Mouse (Mus musculus) midbrain, embryonic 10.5 days (tissue): Measurements from ENCODE around the gene E2f3. TPM values are rescaled to one million over a fixed set of nuclear protein-coding genes. Genes with fewer than 3 reads are reported as not detected.
A peak's percentile ranks its signal among the peaks of the same experiment; 100 is the strongest.

ENCODE experiments used
- DNase-seq: peaks from one replicate; pipeline ENCODE4 v3.0.0-alpha.2; 2017; ENCODE audit warnings: low spot score
- H3K27ac ChIP-seq: fragments of 300-500 bp; sonication (generic); replicated peaks from 2 replicates; pipeline ENCODE4 v1.5.1; 2016; ENCODE audit warnings: mild to moderate bottlenecking
- H3K27me3 ChIP-seq: fragments of 300-500 bp; sonication (generic); 2 replicates; pipeline ENCODE4 v1.6.1; 2016; ENCODE audit warnings: low read depth, mild to moderate bottlenecking; ENCODE audit not compliant: poor library complexity, severe bottlenecking
- H3K36me3 ChIP-seq: fragments of 300-500 bp; sonication (generic); 2 replicates; pipeline ENCODE4 v1.6.1; 2016; ENCODE audit warnings: mild to moderate bottlenecking, moderate library complexity
- H3K4me1 ChIP-seq: fragments of 300-500 bp; sonication (generic); 2 replicates; pipeline ENCODE4 v1.6.1; 2016
- H3K4me3 ChIP-seq: fragments of 300-500 bp; sonication (generic); 2 replicates; pipeline ENCODE4 v1.5.1; 2016; ENCODE audit warnings: mild to moderate bottlenecking, moderate library complexity
- H3K9me3 ChIP-seq: fragments of 300-500 bp; sonication (generic); replicated peaks from 2 replicates; pipeline ENCODE4 v1.6.1; 2016; ENCODE audit warnings: mild to moderate bottlenecking
- WGBS: fragments of 180-500 bp; shearing (Covaris S2); methylation state at CpG from one replicate; pipeline ENCODE4 v1.1.7; 2016; 5-methylcytosine and 5-hydroxymethylcytosine counted together
- polyA plus RNA-seq: library from polyadenylated mRNA; unstranded; fragments of >200 nt; fragmentation: Nextera tagmentation; extraction: Ambion mirVana; gene quantifications from 2 replicates; pipeline ENCODE4 v1.2.1, GENCODE M21; 2016

The E2f3 gene
- polyA plus RNA-seq, 1 experiment from 2014 or later: 20.4 TPM

DNA sequence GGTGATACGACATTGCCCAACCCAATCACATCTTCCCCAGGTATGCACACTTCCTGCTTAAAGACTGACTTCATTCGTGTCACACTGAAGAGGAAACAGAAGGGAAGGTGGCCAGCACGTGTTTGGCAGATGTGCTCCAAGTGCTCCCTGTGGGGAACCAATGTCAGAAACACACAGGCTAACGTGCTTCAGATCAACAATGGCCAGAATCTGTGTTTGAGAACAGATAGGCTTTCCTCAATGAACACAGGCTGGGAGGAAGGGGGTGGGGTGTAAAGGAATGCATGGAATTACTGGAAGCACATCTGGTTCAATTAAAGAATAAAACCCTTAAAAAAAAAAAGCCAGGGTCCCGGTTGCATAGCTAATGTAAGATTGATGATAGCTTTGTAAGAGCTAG, 15.2 kb upstream of the E2f3 start:
- no peak overlapping the region for H3K4me3 ChIP-seq
- H3K9me3 ChIP-seq: no peaks in the 10 kb centered on the region
- WGBS: 61% methylated on average over 5 of the region's 5 CpGs
- no peak for DNase-seq
- H3K4me1 ChIP-seq: peaks cover 3% of the 10 kb centered on the region; the same call in 1 of the 2 replicates
- H3K27ac ChIP-seq: no peak overlapping the region
- no peaks in the 10 kb centered on the region for H3K27me3 ChIP-seq
- no peaks in the 10 kb centered on the region for H3K36me3 ChIP-seq

DNA sequence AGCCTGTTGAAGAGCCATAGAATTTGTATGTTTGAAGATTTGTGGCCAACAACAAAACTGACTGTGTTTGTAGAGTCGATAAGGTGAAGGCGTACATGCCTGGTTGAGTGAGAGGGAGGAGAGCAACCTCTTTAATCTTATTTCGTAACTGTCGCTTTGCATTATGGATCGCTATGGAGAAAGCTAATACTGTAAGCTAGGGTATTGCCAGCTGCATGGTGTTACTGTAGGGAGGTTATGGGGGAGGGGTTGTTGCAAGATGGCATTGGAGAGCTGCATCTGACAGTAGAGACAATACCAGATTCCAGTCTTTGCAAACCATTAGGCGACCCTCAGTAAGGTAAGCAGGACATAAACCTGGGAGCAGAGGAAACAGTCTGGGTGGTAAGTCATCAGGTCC, 2.1 kb upstream of the E2f3 start:
- Histone ChIP-seq H3K36me3 (no peaks in the 10 kb centered on the region), H3K27me3 (no peaks in the 10 kb centered on the region), H3K9me3 (no peaks in the 10 kb centered on the region), H3K27ac (no peak overlapping the region), H3K4me3 (no peak overlapping the region), H3K4me1 (peaks cover 17% of the 10 kb centered on the region)
- DNase-seq: no peak
- 89% methylated on average over 6 of the region's 6 CpGs for WGBS

GRCm38 (mm10) chr13:29986756-29987120, 875 bp upstream of the E2f3 start:
- Histone ChIP-seq H3K9me3 (no peaks in the 10 kb centered on the region), H3K4me1 (peaks cover 29% of the 10 kb centered on the region), H3K27ac (peak overlapping the region; percentile 100), H3K4me3 (peak overlapping the region; percentile 98), H3K27me3 (no peaks in the 10 kb centered on the region), H3K36me3 (peaks cover 1% of the 10 kb centered on the region; the same call in 1 of the 2 replicates)
- DNase-seq: no peak
- WGBS: 19% methylated on average over 9 of the region's 9 CpGs

GRCm38 (mm10) chr13:29985101-29985854, 585 bp downstream of the E2f3 start:
- Histone ChIP-seq H3K27me3 (no peaks in the 10 kb centered on the region), H3K4me3 (peak overlapping the region; percentile 98), H3K36me3 (peaks cover 16% of the 10 kb centered on the region), H3K9me3 (no peaks in the 10 kb centered on the region), H3K4me1 (peaks cover 38% of the 10 kb centered on the region), H3K27ac (peak overlapping the region; percentile 100)
- peak; percentile 77 for DNase-seq
- WGBS: under 1% methylated on average over 58 of the region's 62 CpGs

DNA sequence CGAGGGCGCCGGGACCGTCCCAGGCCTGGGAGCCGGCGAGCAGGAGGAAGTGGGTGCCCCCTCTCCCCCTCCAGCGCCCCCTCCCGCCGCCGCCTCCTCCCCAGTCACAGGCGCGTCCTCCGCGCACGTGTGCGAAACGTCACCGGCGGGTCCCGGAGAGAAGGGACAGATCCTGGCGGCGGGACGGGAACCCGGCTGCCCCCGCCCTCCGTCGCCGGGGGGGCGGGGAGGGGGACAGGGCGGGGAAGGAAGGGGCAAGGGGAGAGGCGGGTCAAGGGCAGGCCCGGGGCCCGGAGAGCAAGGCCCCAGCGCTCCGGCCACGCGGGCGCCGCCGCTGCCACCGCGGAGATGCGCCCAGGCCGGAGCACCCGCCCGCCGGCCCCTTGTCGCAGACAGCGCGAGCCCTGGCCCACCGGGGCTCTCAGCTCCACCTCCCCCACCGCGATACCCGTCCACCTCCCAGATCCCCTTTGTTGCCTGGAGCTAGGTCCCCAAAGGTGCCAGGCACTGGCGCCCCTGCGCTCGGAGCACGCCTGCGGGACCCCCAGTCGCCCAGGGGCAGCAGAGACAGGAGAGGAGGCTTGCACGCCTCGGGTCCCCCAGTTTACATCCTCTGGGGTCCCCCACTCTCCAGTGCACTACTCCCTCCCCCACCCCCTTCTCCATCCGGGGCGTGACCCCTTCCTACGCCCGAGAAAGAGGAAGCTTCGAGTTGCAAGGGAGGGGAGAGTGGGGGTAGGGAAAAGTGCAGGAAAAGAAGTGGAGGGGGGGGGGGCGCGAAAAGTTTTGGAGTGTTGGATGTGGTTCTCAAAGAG, 1.4 kb downstream of the E2f3 start:
- Histone ChIP-seq H3K4me1 (peaks cover 38% of the 10 kb centered on the region), H3K27me3 (no peaks in the 10 kb centered on the region), H3K9me3 (no peaks in the 10 kb centered on the region), H3K27ac (peak overlapping the region; percentile 100), H3K4me3 (peak overlapping the region; percentile 98), H3K36me3 (peaks cover 24% of the 10 kb centered on the region)
- DNase-seq: peak; percentile 86
- under 1% methylated on average over 49 of the region's 69 CpGs for WGBS

DNA sequence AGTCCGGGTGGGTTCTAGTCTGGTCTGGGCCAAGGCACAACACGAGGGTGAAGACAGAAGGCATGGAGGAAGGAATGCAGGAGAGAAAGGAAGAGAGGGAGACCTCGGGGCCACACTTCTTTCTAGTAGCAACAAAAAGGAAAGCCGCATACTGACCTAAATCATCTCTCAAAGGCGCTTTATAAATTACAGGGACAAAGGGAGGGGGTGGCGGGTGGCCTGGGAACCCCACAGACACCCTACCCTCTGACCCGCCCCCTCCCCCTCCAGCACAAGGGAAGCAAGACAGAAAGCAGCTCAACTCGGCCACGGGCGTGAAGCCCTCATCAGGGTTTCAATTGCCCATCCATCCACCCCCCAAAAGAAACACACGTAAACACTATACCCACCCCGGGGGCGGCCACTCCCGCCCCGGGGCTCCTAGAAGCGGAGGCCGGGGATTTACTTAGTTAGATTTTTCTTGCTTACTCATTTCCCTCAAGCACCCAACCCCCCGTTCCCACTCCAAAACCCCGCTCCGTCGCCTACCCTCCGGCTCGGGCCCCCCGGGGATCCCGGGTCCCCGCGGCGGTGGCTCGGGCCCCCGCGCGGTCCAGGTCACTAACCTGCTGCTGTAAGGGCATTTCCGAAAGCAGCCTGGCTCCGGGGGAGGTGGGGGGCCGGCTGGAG, 2.2 kb downstream of the E2f3 start:
- DNase-seq: peak; percentile 56
- no peaks in the 10 kb centered on the region for H3K9me3 ChIP-seq
- peaks cover 38% of the 10 kb centered on the region for H3K4me1 ChIP-seq
- peak overlapping the region; percentile 98 for H3K4me3 ChIP-seq
- H3K27me3 ChIP-seq: no peaks in the 10 kb centered on the region
- peaks cover 32% of the 10 kb centered on the region for H3K36me3 ChIP-seq
- H3K27ac ChIP-seq: peak overlapping the region; percentile 100
- under 1% methylated on average over 34 of the region's 35 CpGs for WGBS

DNA sequence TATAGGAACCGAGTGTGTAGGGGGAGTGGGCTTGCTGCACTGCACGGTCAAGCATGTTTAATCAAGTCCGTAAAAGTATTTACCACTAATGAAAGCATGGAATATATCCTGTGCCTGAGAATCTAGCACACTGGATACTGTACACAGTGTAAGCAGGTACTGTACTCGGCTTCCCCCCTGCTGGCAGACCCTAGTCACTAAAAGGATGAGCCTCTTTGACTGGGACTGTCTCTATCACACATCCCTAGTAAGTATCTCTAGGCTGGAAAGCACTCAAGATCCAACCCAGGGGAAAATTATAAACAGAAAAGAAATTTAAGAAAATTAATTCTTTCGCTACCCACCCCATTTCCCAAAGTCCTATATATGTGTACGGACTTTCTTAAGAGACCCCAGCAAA, 2.8 kb downstream of the E2f3 start:
- Histone ChIP-seq H3K4me1 (peaks cover 38% of the 10 kb centered on the region), H3K27ac (peak overlapping the region; percentile 100), H3K36me3 (peaks cover 38% of the 10 kb centered on the region), H3K9me3 (no peaks in the 10 kb centered on the region), H3K4me3 (peak overlapping the region; percentile 98), H3K27me3 (no peaks in the 10 kb centered on the region)
- no peak for DNase-seq
- WGBS: 58% methylated on average over 6 of the region's 6 CpGs

DNA sequence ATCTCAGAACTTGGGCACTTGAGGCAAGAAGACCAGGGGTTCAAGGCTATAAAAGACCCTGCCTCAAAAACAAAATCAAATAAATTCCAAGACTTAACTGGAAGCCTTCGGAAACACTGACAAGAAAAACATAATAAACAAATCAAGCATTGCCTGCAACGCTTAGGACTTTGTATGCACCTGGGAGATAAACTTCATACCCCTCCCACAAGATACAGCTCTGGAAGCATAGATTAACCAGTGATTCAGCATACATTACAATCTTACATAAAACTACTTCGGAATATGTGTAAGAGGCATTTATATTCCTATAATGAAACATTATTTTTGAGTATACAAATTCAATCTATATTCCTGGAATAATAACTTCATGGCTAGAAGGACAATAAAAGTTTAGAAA, 3.5 kb downstream of the E2f3 start:
- Histone ChIP-seq H3K4me1 (peaks cover 38% of the 10 kb centered on the region), H3K27me3 (no peaks in the 10 kb centered on the region), H3K4me3 (peak overlapping the region; percentile 98), H3K36me3 (peaks cover 45% of the 10 kb centered on the region), H3K27ac (no peak overlapping the region), H3K9me3 (no peaks in the 10 kb centered on the region)
- 87% methylated on average over 3 of the region's 3 CpGs for WGBS
- DNase-seq: no peak

DNA sequence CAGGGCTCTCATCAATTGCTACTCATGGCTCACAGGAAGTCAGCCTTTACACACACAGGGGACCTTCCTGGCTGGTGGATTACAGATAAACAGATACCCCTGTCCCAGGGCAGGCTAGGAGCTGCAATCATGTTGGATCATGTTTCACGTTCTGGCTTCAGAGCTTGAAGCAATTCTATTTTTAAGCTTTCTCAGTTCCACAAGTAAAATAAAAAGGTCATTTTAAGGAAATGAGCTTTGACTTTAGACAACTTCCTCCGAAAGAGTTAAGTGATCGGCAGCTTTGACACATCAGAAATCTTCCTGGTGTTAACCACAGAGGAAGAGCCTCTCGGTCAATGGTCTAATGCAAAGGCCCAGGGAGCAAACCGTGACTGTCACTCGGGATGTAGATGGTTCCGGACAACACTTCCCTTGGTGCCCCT, 6.7 kb downstream of the E2f3 start:
- Histone ChIP-seq H3K4me3 (no peak overlapping the region), H3K27me3 (no peaks in the 10 kb centered on the region), H3K27ac (no peak overlapping the region), H3K9me3 (no peaks in the 10 kb centered on the region), H3K36me3 (peaks cover 77% of the 10 kb centered on the region), H3K4me1 (peaks cover 27% of the 10 kb centered on the region)
- DNase-seq: no peak
- 87% methylated on average over 7 of the region's 7 CpGs for WGBS

GRCm38 (mm10) chr13:29977358-29977757, 8.5 kb downstream of the E2f3 start:
- DNase-seq: no peak
- no peak overlapping the region for H3K4me3 ChIP-seq
- peaks cover 95% of the 10 kb centered on the region for H3K36me3 ChIP-seq
- WGBS: 94% methylated on average over 11 of the region's 11 CpGs
- no peak overlapping the region for H3K27ac ChIP-seq
- H3K9me3 ChIP-seq: no peaks in the 10 kb centered on the region
- H3K27me3 ChIP-seq: no peaks in the 10 kb centered on the region
- H3K4me1 ChIP-seq: peaks cover 15% of the 10 kb centered on the region

DNA sequence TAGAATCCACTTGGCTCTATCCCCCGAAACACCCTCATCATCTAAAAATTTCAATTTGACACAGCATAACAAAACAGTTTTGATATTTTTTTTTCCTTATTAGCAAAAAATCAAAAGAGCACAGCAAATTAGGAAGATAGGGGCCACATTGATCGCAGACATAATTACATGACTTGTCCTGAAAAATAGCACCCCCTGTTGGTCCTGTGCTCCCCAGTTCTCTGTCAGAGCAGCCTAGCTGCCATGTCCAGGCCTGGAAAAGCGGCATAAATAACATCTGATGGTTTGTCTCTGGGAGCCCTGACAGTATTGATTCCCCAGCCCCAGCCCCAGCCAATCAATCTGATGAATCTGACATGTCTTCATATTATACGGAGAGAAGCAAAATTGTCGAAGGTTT, 11.8 kb downstream of the E2f3 start:
- Histone ChIP-seq H3K9me3 (no peaks in the 10 kb centered on the region), H3K27me3 (no peaks in the 10 kb centered on the region), H3K4me3 (no peak overlapping the region), H3K27ac (no peak overlapping the region), H3K4me1 (no peaks in the 10 kb centered on the region), H3K36me3 (peaks cover 98% of the 10 kb centered on the region)
- DNase-seq: no peak
- 91% methylated on average over 5 of the region's 5 CpGs for WGBS

GRCm38 (mm10) chr13:29973610-29974009, 12.3 kb downstream of the E2f3 start:
- H3K4me1 ChIP-seq: no peaks in the 10 kb centered on the region
- no peaks in the 10 kb centered on the region for H3K27me3 ChIP-seq
- H3K4me3 ChIP-seq: no peak overlapping the region
- no peaks in the 10 kb centered on the region for H3K9me3 ChIP-seq
- WGBS: 93% methylated on average over 6 of the region's 6 CpGs
- H3K36me3 ChIP-seq: peaks cover 98% of the 10 kb centered on the region
- no peak for DNase-seq
- H3K27ac ChIP-seq: no peak overlapping the region
